Mouse (Mus musculus): Measurements from ENCODE around the gene Simc1.

GRCm38 (mm10) chr13:54556176-54556575 is 52.6 kb downstream of the Simc1 start:
- no peak for TF ChIP-seq CTCF (conservative IDR thresholded peaks at IDR 0.05; ENCODE audit: insufficient read depth, insufficient read length, low read depth, low read length)
- TF ChIP-seq POLR2A (IDR thresholded peaks at IDR 0.05; ENCODE audit: low read depth, low read length): no peak

All from kidney, adult 2 months (tissue).